Mouse (Mus musculus) erythroblast, adult 5-6 weeks (primary cell): Measurements from ENCODE around the gene Fcmr. TPM values are rescaled to one million over a fixed set of nuclear protein-coding genes. Genes with fewer than 3 reads are reported as not detected.

Experiments
- total RNA-seq, 2 experiments: library from RNA; stranded (forward) in 1 of 2; stranded (reverse) in 1 of 2; fragments of 150-400 nt in 1 of 2; fragments of 200-764, 138-1000 nt in 1 of 2; gene quantifications; 2 replicates each; pipeline versions ENCODE4 v1.2.3 to v1.2.4; 2015 to 2017; ENCODE audit warnings: low replicate concordance in 2 of 2

The Fcmr gene
- total RNA-seq, 2 experiments from 2014 or later = not detected

Other genes with a start within 250 kb of the Fcmr start
- 0.42 TPM in 1 of 2 replicates, not detected in the other for gene Zp3r, start 236.0 kb upstream of the Fcmr start, total RNA-seq (2015; ENCODE audit: low replicate concordance)
- not detected in 2 replicates for gene Zp3r, start 236.0 kb upstream of the Fcmr start, total RNA-seq (2017; ENCODE audit: low replicate concordance)
- gene C4bp, start 204.0 kb upstream of the Fcmr start, total RNA-seq (2015; ENCODE audit: low replicate concordance) = 1.7 TPM in 1 of 2 replicates, not detected in the other
- gene C4bp, start 204.0 kb upstream of the Fcmr start, total RNA-seq (2017; ENCODE audit: low replicate concordance) = 0.56 TPM in 1 of 2 replicates, not detected in the other
- not detected in 2 replicates for gene Gm29427, start 149.9 kb upstream of the Fcmr start, total RNA-seq (2015; ENCODE audit: low replicate concordance)
- gene Gm29427, start 149.9 kb upstream of the Fcmr start, total RNA-seq (2017; ENCODE audit: low replicate concordance) = not detected in 2 replicates
- gene Yod1, start 148.3 kb upstream of the Fcmr start, total RNA-seq (2015; ENCODE audit: low replicate concordance) = 75.7 and 84.2 TPM in 2 replicates
- 86.2 and 95.5 TPM in 2 replicates for gene Yod1, start 148.3 kb upstream of the Fcmr start, total RNA-seq (2017; ENCODE audit: low replicate concordance)
- gene Pfkfb2, start 136.4 kb upstream of the Fcmr start, total RNA-seq (2015; ENCODE audit: low replicate concordance) = 20.9 and 21.1 TPM in 2 replicates
- gene Pfkfb2, start 136.4 kb upstream of the Fcmr start, total RNA-seq (2017; ENCODE audit: low replicate concordance) = 51.3 and 55.4 TPM in 2 replicates
- 2.7 and 5.4 TPM in 2 replicates for gene AA986860, start 133.7 kb upstream of the Fcmr start, total RNA-seq (2015; ENCODE audit: low replicate concordance)
- gene AA986860, start 133.7 kb upstream of the Fcmr start, total RNA-seq (2017; ENCODE audit: low replicate concordance) = 1.4 and 2.5 TPM in 2 replicates
- not detected in 2 replicates for gene Fcamr, start 64.8 kb upstream of the Fcmr start, total RNA-seq (2015; ENCODE audit: low replicate concordance)
- gene Fcamr, start 64.8 kb upstream of the Fcmr start, total RNA-seq (2017; ENCODE audit: low replicate concordance) = not detected in 2 replicates
- not detected in 2 replicates for gene Pigr, start 39.0 kb upstream of the Fcmr start, total RNA-seq (2015; ENCODE audit: low replicate concordance)
- not detected in 2 replicates for gene Pigr, start 39.0 kb upstream of the Fcmr start, total RNA-seq (2017; ENCODE audit: low replicate concordance)
- gene Il24, start 21.8 kb downstream of the Fcmr start, total RNA-seq (2015; ENCODE audit: low replicate concordance) = 2.1 TPM in 1 of 2 replicates, not detected in the other
- not detected in 2 replicates for gene Il24, start 21.8 kb downstream of the Fcmr start, total RNA-seq (2017; ENCODE audit: low replicate concordance)
- not detected in 2 replicates for gene Il20, start 45.8 kb downstream of the Fcmr start, total RNA-seq (2015; ENCODE audit: low replicate concordance)
- not detected in 2 replicates for gene Il20, start 45.8 kb downstream of the Fcmr start, total RNA-seq (2017; ENCODE audit: low replicate concordance)
- not detected in 2 replicates for gene Il19, start 74.4 kb downstream of the Fcmr start, total RNA-seq (2015; ENCODE audit: low replicate concordance)
- gene Il19, start 74.4 kb downstream of the Fcmr start, total RNA-seq (2017; ENCODE audit: low replicate concordance) = not detected in 2 replicates
- gene Il10, start 154.2 kb downstream of the Fcmr start, total RNA-seq (2015; ENCODE audit: low replicate concordance) = not detected in 2 replicates
- gene Il10, start 154.2 kb downstream of the Fcmr start, total RNA-seq (2017; ENCODE audit: low replicate concordance) = not detected in 2 replicates
- 38.0 and 49.5 TPM in 2 replicates for gene Mapkapk2, start 232.2 kb downstream of the Fcmr start, total RNA-seq (2015; ENCODE audit: low replicate concordance)
- gene Mapkapk2, start 232.2 kb downstream of the Fcmr start, total RNA-seq (2017; ENCODE audit: low replicate concordance) = 26.3 and 33.3 TPM in 2 replicates